Mouse (Mus musculus) MEL (cell line): ENCODE measurements around the gene Magi3.

Source experiments
- CTCF ChIP-seq, 3 experiments: IDR thresholded peaks in 2 of 3; conservative IDR thresholded peaks in 1 of 3; 2 replicates each; pipeline ENCODE4 v1.5.1; 2011 to 2012; ENCODE audit warnings: low read length in 3 of 3, low read depth in 2 of 3, mild to moderate bottlenecking in 2 of 3, improper control_type of control experiment in 1 of 3, inconsistent platforms in 1 of 3, mixed read lengths in 1 of 3, moderate library complexity in 1 of 3; ENCODE audit not compliant: control insufficient read depth in 1 of 3, insufficient read depth in 1 of 3, poor library complexity in 1 of 3, severe bottlenecking in 1 of 3
- E2F4 ChIP-seq: IDR thresholded peaks from 2 replicates; pipeline ENCODE4 v1.6.1; 2011; ENCODE audit warnings: low read depth, low read length, improper control_type of control experiment, borderline replicate concordance
- POLR2A ChIP-seq, 2 experiments: IDR thresholded peaks; 2 replicates each; pipeline ENCODE4 v1.6.1; 2011 to 2012; ENCODE audit warnings: low read length in 2 of 2, mild to moderate bottlenecking in 2 of 2, control low read depth in 1 of 2, improper control_type of control experiment in 1 of 2, low read depth in 1 of 2, moderate library complexity in 1 of 2; ENCODE audit not compliant: control insufficient read depth in 1 of 2, insufficient read depth in 1 of 2, poor library complexity in 1 of 2
- POLR2AphosphoS5 ChIP-seq: IDR thresholded peaks from 2 replicates; pipeline ENCODE4 v1.6.1; 2012; ENCODE audit warnings: low read depth, borderline replicate concordance, mild to moderate bottlenecking, inconsistent platforms, low read length, moderate library complexity, mixed read lengths
- ZC3H11A ChIP-seq: IDR thresholded peaks from 2 replicates; pipeline ENCODE4 v1.6.1; 2012; ENCODE audit warnings: low read depth, mild to moderate bottlenecking, inconsistent platforms, low read length, improper control_type of control experiment

DNA sequence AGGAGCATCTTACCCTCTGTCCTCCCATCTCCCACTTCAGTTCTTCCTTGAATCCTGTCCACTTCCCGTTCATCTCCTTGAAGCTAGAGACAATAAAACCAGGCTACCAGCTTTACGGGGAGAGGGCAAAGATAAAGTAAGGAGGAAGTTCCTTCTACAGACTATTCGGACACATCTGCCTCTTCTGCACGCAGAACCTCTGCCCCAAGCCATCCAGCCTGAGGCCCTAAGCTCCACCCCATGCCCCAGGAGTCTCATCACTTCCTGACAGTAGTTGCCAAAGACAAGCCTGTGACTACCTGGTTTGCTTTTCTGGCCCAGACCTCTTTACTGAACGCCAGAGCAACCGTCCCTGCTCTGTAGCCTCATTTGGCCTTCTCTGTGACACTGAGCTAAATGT, 23.8 kb upstream of the Magi3 start:
- no peak for TF ChIP-seq ZC3H11A
- TF ChIP-seq CTCF (IDR thresholded peaks at IDR 0.05 in 2 of 3, conservative IDR thresholded peaks at IDR 0.05 in 1 of 3; ENCODE audit: control insufficient read depth in 1 of 3, insufficient read depth in 1 of 3, low read depth in 2 of 3, low read length in 3 of 3, poor library complexity in 1 of 3, severe bottlenecking in 1 of 3): no peak
- TF ChIP-seq POLR2A (IDR thresholded peaks at IDR 0.05; ENCODE audit: control insufficient read depth in 1 of 2, insufficient read depth in 1 of 2, low read depth in 1 of 2, low read length in 2 of 2, poor library complexity in 1 of 2): no peak
- no peak for TF ChIP-seq E2F4
- no peak for TF ChIP-seq POLR2AphosphoS5
